Mouse (Mus musculus) ES-Bruce4 (cell line): ENCODE data around the gene H2-Eb2.

ENCODE experiments used
- CTCF ChIP-seq: IDR thresholded peaks from one replicate; pipeline ENCODE4 v1.8.1; 2011; ENCODE audit warnings: low read depth, low read length
- EP300 ChIP-seq: IDR thresholded peaks from 2 replicates; pipeline ENCODE4 v1.6.1; 2011; ENCODE audit warnings: low read depth, low read length; ENCODE audit not compliant: insufficient read depth
- POLR2A ChIP-seq: IDR thresholded peaks from one replicate; pipeline ENCODE4 v1.8.1; 2011; ENCODE audit warnings: low read length; ENCODE audit not compliant: insufficient read depth

DNA sequence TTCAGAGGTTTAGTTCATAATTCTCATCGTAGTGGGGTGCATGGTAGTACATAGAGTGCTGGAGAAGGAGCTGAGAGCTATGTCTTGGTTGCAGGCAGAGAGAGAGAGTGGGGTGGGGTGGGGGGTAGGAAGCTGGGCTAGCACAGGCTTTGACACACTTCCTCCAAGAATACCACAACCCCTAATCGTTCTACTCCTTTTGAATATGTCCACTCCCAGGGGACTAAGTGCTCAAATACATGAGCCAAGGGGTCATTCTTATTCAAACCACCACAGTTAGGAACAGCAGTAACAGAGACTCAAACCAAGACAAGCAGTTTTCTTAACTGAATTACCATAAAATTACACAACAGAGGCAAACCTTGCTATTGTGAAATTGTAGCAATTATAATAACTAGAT is 61.2 kb downstream of the H2-Eb2 start:
- TF ChIP-seq CTCF (no peak), EP300 (no peak), POLR2A (no peak)
